Mouse (Mus musculus): ENCODE results near the gene Brinp3. TPM values are rescaled to one million over a fixed set of nuclear protein-coding genes. Genes with fewer than 3 reads are reported as not detected.
A peak's percentile ranks its signal among the peaks of the same experiment; 100 is the strongest.

The Brinp3 gene
- polyA plus RNA-seq, 1 experiment from 2014 or later, result 46.5 TPM

DNA sequence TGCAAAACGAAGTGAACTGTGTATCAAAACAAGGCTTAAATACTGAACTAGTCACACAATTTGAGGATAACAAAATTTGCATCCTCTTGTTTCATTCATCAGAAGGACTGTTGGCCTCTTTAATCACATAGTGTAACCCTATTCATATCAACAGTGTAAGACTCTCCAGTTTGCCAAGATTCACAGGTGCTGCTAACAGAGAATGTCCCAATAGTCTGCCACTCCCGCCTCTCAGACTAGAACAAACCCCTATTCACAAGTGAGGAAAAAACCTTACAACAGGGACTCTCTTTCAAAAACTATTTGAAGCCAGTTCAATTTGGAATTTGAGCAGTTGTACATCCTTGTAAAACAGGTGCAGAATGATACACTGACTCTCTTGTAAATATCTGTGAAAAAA, 349.5 kb downstream of the Brinp3 start:
- Histone ChIP-seq H3K4me1 (ENCODE audit: control insufficient read depth, insufficient read depth, low read depth, low read length) (no peaks in the 10 kb centered on the region), H3K4me3 (ENCODE audit: low read length) (no peak overlapping the region), H3K27me3 (replicated peaks; ENCODE audit: control insufficient read depth, insufficient read depth, low read length) (no peaks in the 10 kb centered on the region), H3K27ac (ENCODE audit: low read depth, low read length) (no peak overlapping the region), H3K9me3 (ENCODE audit: control insufficient read depth, low read length) (no peaks in the 10 kb centered on the region), H3K36me3 (ENCODE audit: control insufficient read depth, insufficient read depth, low read length) (no peaks in the 10 kb centered on the region), H3K9ac (ENCODE audit: low read depth, low read length) (no peak overlapping the region), H3K4me2 (ENCODE audit: low read length) (no peak overlapping the region)
- peak; percentile 73 for ATAC-seq
- WGBS, result 77% methylated on average over 2 of the region's 2 CpGs

DNA sequence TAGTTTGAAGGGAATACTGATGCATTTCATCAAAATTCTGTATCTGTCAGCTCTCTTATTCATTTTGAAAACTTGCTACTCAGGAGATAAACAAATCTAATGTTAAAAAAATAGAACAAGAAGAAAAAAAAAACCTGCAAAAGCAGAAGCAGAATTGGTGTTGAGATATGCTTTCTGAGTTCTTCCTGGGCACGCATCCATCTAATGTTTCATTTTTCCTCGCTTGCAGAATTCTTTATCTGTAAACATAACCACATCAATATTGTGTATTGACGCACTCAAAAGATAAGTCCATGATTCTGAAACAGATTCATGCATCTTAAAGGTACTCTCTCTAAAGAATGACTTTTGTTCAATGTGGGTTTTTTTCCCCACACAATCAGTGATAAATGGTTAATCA, 354.3 kb downstream of the Brinp3 start:
- WGBS, result 94% methylated on average over 3 of the region's 3 CpGs
- H3K9ac ChIP-seq (ENCODE audit: low read depth, low read length), result no peak overlapping the region
- no peak overlapping the region for H3K4me2 ChIP-seq (ENCODE audit: low read length)
- H3K27me3 ChIP-seq (replicated peaks; ENCODE audit: control insufficient read depth, insufficient read depth, low read length), result no peaks in the 10 kb centered on the region
- no peaks in the 10 kb centered on the region for H3K9me3 ChIP-seq (ENCODE audit: control insufficient read depth, low read length)
- no peaks in the 10 kb centered on the region for H3K36me3 ChIP-seq (ENCODE audit: control insufficient read depth, insufficient read depth, low read length)
- H3K4me3 ChIP-seq (ENCODE audit: low read length), result no peak overlapping the region
- H3K27ac ChIP-seq (ENCODE audit: low read depth, low read length), result no peak overlapping the region
- ATAC-seq, result no peak
- H3K4me1 ChIP-seq (ENCODE audit: control insufficient read depth, insufficient read depth, low read depth, low read length), result no peaks in the 10 kb centered on the region

DNA sequence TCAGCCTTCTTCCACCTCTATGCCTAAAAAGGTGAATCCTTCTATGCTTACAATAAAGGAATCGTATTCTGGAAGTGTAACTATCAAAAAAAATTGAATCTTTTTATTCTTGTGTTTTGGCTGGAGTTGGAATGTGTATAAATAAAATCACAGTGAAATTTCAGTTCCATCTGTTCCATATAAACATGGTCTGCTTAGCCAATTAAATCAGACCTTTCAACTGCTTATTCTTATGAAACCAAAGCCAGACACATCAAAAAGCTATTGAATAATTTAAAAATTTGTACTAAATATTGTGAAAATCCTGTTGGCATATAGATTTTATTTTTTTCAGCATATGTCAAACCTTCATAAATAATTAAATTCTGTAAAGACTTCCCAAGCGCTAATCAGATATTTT, 355.6 kb downstream of the Brinp3 start:
- Histone ChIP-seq H3K36me3 (ENCODE audit: control insufficient read depth, insufficient read depth, low read length) (no peaks in the 10 kb centered on the region), H3K4me1 (ENCODE audit: control insufficient read depth, insufficient read depth, low read depth, low read length) (no peaks in the 10 kb centered on the region), H3K4me2 (ENCODE audit: low read length) (no peak overlapping the region), H3K27me3 (replicated peaks; ENCODE audit: control insufficient read depth, insufficient read depth, low read length) (no peaks in the 10 kb centered on the region), H3K27ac (ENCODE audit: low read depth, low read length) (no peak overlapping the region), H3K4me3 (ENCODE audit: low read length) (no peak overlapping the region), H3K9me3 (ENCODE audit: control insufficient read depth, low read length) (no peaks in the 10 kb centered on the region), H3K9ac (ENCODE audit: low read depth, low read length) (no peak overlapping the region)
- ATAC-seq, result no peak
- 79% methylated on average over 2 of the region's 2 CpGs for WGBS

DNA sequence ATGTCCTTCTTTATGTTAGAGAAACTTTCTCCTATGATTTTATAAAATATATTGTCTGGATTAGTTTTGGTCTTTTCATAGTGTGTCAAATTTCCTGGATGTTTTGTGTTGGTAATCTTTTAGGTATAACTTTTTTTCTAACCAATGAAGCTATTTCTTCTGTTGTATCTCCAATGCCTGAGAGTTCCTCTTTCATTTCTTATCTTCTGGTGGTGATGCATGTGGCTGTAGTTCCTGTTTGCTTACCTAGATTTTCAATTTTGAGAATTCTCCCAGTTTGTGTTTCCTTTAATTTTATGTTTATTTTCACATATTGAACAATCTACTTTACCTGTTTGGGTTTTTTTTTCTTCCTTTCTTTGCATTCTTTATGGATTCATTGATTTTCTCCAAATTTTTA, 404.1 kb downstream of the Brinp3 start:
- Histone ChIP-seq H3K4me2 (ENCODE audit: low read length) (no peak overlapping the region), H3K4me3 (ENCODE audit: low read length) (no peak overlapping the region), H3K27ac (ENCODE audit: low read depth, low read length) (no peak overlapping the region), H3K9me3 (ENCODE audit: control insufficient read depth, low read length) (peaks cover 2% of the 10 kb centered on the region; the same call in 1 of the 2 replicates), H3K27me3 (replicated peaks; ENCODE audit: control insufficient read depth, insufficient read depth, low read length) (no peaks in the 10 kb centered on the region), H3K9ac (ENCODE audit: low read depth, low read length) (no peak overlapping the region), H3K4me1 (ENCODE audit: control insufficient read depth, insufficient read depth, low read depth, low read length) (no peaks in the 10 kb centered on the region), H3K36me3 (ENCODE audit: control insufficient read depth, insufficient read depth, low read length) (no peaks in the 10 kb centered on the region)
- no peak for ATAC-seq

DNA sequence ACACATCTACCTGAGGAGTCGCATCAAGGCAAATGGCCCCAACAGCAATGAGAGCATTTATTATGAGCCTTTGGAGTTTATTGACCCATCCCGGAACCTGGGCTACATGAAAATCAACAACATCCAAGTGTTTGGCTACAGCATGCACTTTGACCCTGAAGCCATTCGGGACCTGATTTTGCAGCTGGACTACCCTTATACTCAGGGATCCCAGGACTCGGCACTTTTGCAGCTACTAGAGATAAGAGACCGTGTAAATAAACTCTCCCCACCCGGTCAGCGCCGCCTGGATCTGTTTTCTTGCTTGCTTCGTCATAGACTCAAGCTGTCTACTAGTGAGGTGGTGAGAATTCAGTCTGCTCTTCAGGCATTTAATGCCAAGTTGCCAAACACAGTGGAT, 407.1 kb downstream of the Brinp3 start:
- Histone ChIP-seq H3K4me2 (ENCODE audit: low read length) (no peak overlapping the region), H3K9ac (ENCODE audit: low read depth, low read length) (no peak overlapping the region), H3K4me1 (ENCODE audit: control insufficient read depth, insufficient read depth, low read depth, low read length) (no peaks in the 10 kb centered on the region), H3K36me3 (ENCODE audit: control insufficient read depth, insufficient read depth, low read length) (no peaks in the 10 kb centered on the region), H3K27me3 (replicated peaks; ENCODE audit: control insufficient read depth, insufficient read depth, low read length) (no peaks in the 10 kb centered on the region), H3K27ac (ENCODE audit: low read depth, low read length) (no peak overlapping the region), H3K4me3 (ENCODE audit: low read length) (no peak overlapping the region), H3K9me3 (ENCODE audit: control insufficient read depth, low read length) (peaks cover 2% of the 10 kb centered on the region; the same call in 1 of the 2 replicates)
- WGBS, result 88% methylated on average over 9 of the region's 9 CpGs
- ATAC-seq, result no peak

DNA sequence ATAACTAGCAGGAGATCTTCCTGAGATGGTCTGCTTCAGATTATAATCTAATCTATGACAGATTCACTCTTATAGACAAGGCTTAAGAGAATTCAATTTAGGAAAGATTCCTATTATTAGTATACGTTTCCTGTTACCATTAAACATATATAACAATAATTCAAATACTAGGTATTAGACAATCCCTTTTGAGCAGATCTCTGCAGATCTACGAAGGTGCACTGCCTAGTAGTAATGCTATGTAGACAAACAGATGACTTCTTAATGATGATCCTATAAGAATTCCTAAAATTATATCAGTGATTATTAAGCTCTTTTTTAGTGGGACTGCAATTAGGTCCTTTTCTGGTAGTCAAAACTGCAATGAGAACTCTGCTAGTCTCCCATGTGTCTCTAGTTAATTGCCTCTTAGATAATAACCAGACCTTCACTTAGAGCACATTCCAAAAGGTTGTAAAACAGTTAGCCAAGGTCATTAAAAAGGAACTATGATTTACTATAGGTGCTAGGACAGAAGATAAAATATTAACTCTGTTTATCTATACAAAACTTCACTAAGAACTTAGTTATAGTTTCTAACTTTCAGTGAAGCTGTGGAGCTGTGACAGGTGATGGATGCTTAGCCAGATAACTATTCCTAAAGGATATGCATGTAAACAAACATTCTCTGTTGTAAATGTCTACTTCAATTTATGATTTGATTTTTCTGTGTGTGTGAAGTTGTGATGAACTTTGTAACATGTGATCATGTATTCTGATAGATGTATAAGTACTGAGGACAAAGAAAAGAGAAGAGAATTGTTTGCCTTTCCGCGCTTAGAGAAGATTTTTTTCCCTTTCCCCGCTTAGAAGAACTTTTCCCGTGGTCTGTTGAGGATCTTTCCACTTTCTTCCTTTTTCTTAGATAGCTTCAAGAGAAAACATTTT, 445.2 kb downstream of the Brinp3 start:
- WGBS, result 92% methylated on average over 6 of the region's 6 CpGs
- ATAC-seq, result no peak
- no peak overlapping the region for H3K4me3 ChIP-seq (ENCODE audit: low read length)
- H3K4me1 ChIP-seq (ENCODE audit: control insufficient read depth, insufficient read depth, low read depth, low read length), result no peaks in the 10 kb centered on the region
- H3K36me3 ChIP-seq (ENCODE audit: control insufficient read depth, insufficient read depth, low read length), result no peaks in the 10 kb centered on the region
- H3K27me3 ChIP-seq (replicated peaks; ENCODE audit: control insufficient read depth, insufficient read depth, low read length), result no peaks in the 10 kb centered on the region
- H3K9me3 ChIP-seq (ENCODE audit: control insufficient read depth, low read length), result no peaks in the 10 kb centered on the region
- no peak overlapping the region for H3K9ac ChIP-seq (ENCODE audit: low read depth, low read length)
- no peak overlapping the region for H3K27ac ChIP-seq (ENCODE audit: low read depth, low read length)
- H3K4me2 ChIP-seq (ENCODE audit: low read length), result no peak overlapping the region
